Mouse (Mus musculus) intestine, embryonic 14.5 days (tissue): ENCODE data around the gene Lsp1. TPM values are rescaled to one million over a fixed set of nuclear protein-coding genes. Genes with fewer than 3 reads are reported as not detected.

Experiments
- ATAC-seq: fragments of 200-750 bp; cut with Nextera tagmentation; replicated peaks from 2 replicates; pipeline ENCODE4 v1.8.0; 2017; ENCODE audit warnings: low read depth, moderate number of reproducible peaks, moderate TSS enrichment, moderate library complexity; ENCODE audit not compliant: low FRiP score, low TSS enrichment
- DNase-seq: peaks from one replicate; pipeline ENCODE4 v3.0.0-alpha.2; 2018; ENCODE audit warnings: low spot score
- H3K27ac ChIP-seq: fragments of 300-500 bp; sonication (generic); 2 replicates; pipeline ENCODE4 v1.5.1; 2014; ENCODE audit warnings: low read depth, mild to moderate bottlenecking, control low read depth
- H3K27me3 ChIP-seq: fragments of 300-500 bp; sonication (generic); replicated peaks from 2 replicates; pipeline ENCODE4 v1.6.1; 2014; ENCODE audit warnings: low read length, control low read depth; ENCODE audit not compliant: control insufficient read depth, insufficient read depth
- H3K36me3 ChIP-seq: fragments of 300-500 bp; sonication (generic); 2 replicates; pipeline ENCODE4 v1.6.1; 2014; ENCODE audit warnings: low read length, control low read depth; ENCODE audit not compliant: control insufficient read depth, insufficient read depth
- H3K4me1 ChIP-seq: fragments of 300-500 bp; sonication (generic); replicated peaks from 2 replicates; pipeline ENCODE4 v1.6.1; 2014; ENCODE audit warnings: low read length, control low read depth, mixed read lengths; ENCODE audit not compliant: control insufficient read depth, insufficient read depth
- H3K4me2 ChIP-seq: fragments of 300-500 bp; sonication (generic); 2 replicates; pipeline ENCODE4 v1.6.1; 2014; ENCODE audit warnings: low read length
- H3K4me3 ChIP-seq: fragments of 300-500 bp; sonication (generic); 2 replicates; pipeline ENCODE4 v1.5.1; 2014; ENCODE audit warnings: low read depth, low read length, control low read depth, mixed read lengths
- H3K9ac ChIP-seq: fragments of 300-500 bp; sonication (generic); 2 replicates; pipeline ENCODE4 v1.6.1; 2014; ENCODE audit warnings: mild to moderate bottlenecking, low read length
- H3K9me3 ChIP-seq: fragments of 300-500 bp; sonication (generic); 2 replicates; pipeline ENCODE4 v1.6.1; 2016; ENCODE audit warnings: low read length, control low read depth; ENCODE audit not compliant: control insufficient read depth
- WGBS: fragments of 180-500 bp; shearing (Covaris S2); extraction: QIAGEN DNeasy Blood & Tissue Kit; methylation state at CpG from one replicate; pipeline ENCODE4 v1.1.7; 2014; 5-methylcytosine and 5-hydroxymethylcytosine counted together
- polyA plus RNA-seq: library from polyadenylated mRNA; unstranded; fragments of >200 nt; fragmentation: Nextera tagmentation; extraction: Ambion mirVana; gene quantifications from 2 replicates; pipeline ENCODE4 v1.2.1, GENCODE M21; 2014

Lsp1 gene
- polyA plus RNA-seq, 1 experiment from 2014 or later, result 145 TPM

GRCm38 (mm10) chr7:142479886-142480285, 19.3 kb downstream of the Lsp1 start:
- DNase-seq (no peak), ATAC-seq (no peak)
- no peak overlapping the region for H3K4me2 ChIP-seq
- H3K4me1 ChIP-seq, result peaks cover 67% of the 10 kb centered on the region
- no peaks in the 10 kb centered on the region for H3K9me3 ChIP-seq
- no peak overlapping the region for H3K4me3 ChIP-seq
- peak overlapping the region; percentile 99 for H3K27ac ChIP-seq
- H3K9ac ChIP-seq, result no peak overlapping the region
- H3K27me3 ChIP-seq, result no peaks in the 10 kb centered on the region
- 94% methylated on average over 3 of the region's 3 CpGs for WGBS
- peaks cover 26% of the 10 kb centered on the region for H3K36me3 ChIP-seq

- no peak for DNase-seq
- Histone ChIP-seq H3K9me3 (no peaks in the 10 kb centered on the region), H3K36me3 (peaks cover 34% of the 10 kb centered on the region), H3K4me1 (peaks cover 60% of the 10 kb centered on the region), H3K4me2 (peak overlapping the region; percentile 4; the same call in 1 of the 2 replicates), H3K27ac (peak overlapping the region; percentile 99), H3K9ac (peak overlapping the region; percentile 69), H3K27me3 (no peaks in the 10 kb centered on the region), H3K4me3 (no peak overlapping the region)
- 85% methylated on average over 3 of the region's 3 CpGs for WGBS
- ATAC-seq, result no peak
Observed at GRCm38 (mm10) chr7:142480661-142481060, 20.1 kb downstream of the Lsp1 start.

GRCm38 (mm10) chr7:142481186-142481567, 20.6 kb downstream of the Lsp1 start:
- H3K27ac ChIP-seq, result peak overlapping the region; percentile 99
- peak overlapping the region; percentile 57 for H3K4me2 ChIP-seq
- H3K27me3 ChIP-seq, result no peaks in the 10 kb centered on the region
- no peaks in the 10 kb centered on the region for H3K9me3 ChIP-seq
- H3K36me3 ChIP-seq, result peaks cover 39% of the 10 kb centered on the region
- peak overlapping the region; percentile 69 for H3K9ac ChIP-seq
- H3K4me3 ChIP-seq, result peak overlapping the region; percentile 16
- ATAC-seq (peak; percentile 6), DNase-seq (peak; percentile 94)
- WGBS, result 10% methylated on average over 5 of the region's 5 CpGs
- H3K4me1 ChIP-seq, result peaks cover 55% of the 10 kb centered on the region

- Histone ChIP-seq H3K27me3 (no peaks in the 10 kb centered on the region), H3K9me3 (no peaks in the 10 kb centered on the region), H3K4me3 (peak overlapping the region; percentile 16), H3K9ac (peak overlapping the region; percentile 69), H3K36me3 (peaks cover 41% of the 10 kb centered on the region), H3K4me1 (peaks cover 59% of the 10 kb centered on the region), H3K4me2 (peak overlapping the region; percentile 57), H3K27ac (peak overlapping the region; percentile 99)
- 1% methylated on average over 21 of the region's 22 CpGs for WGBS
- peak; percentile 92 for DNase-seq
- ATAC-seq, result peak; percentile 78
Observed at GRCm38 (mm10) chr7:142481568-142482255, 21.1 kb downstream of the Lsp1 start.

GRCm38 (mm10) chr7:142482256-142482609, 21.6 kb downstream of the Lsp1 start:
- peaks cover 38% of the 10 kb centered on the region for H3K36me3 ChIP-seq
- WGBS, result 15% methylated on average over 6 of the region's 6 CpGs
- no peaks in the 10 kb centered on the region for H3K9me3 ChIP-seq
- DNase-seq, result no peak
- peak overlapping the region; percentile 69 for H3K9ac ChIP-seq
- ATAC-seq, result peak; percentile 42
- peak overlapping the region; percentile 57 for H3K4me2 ChIP-seq
- H3K4me1 ChIP-seq, result peaks cover 64% of the 10 kb centered on the region
- H3K27me3 ChIP-seq, result no peaks in the 10 kb centered on the region
- H3K4me3 ChIP-seq, result 0 out of 2 replicates have a peak overlapping the region, but pooled peaks have one; percentile 16
- H3K27ac ChIP-seq, result peak overlapping the region; percentile 99

GRCm38 (mm10) chr7:142483136-142483535, 22.5 kb downstream of the Lsp1 start:
- Histone ChIP-seq H3K4me2 (no peak overlapping the region), H3K36me3 (peaks cover 36% of the 10 kb centered on the region), H3K4me1 (peaks cover 67% of the 10 kb centered on the region), H3K4me3 (no peak overlapping the region), H3K27me3 (no peaks in the 10 kb centered on the region), H3K9me3 (no peaks in the 10 kb centered on the region), H3K27ac (peak overlapping the region; percentile 99), H3K9ac (peak overlapping the region; percentile 69)
- 18% methylated on average over 11 of the region's 11 CpGs for WGBS
- ATAC-seq (peak; percentile 42), DNase-seq (no peak)

GRCm38 (mm10) chr7:142484780-142485179, 24.2 kb downstream of the Lsp1 start:
- WGBS, result 72% methylated on average over 12 of the region's 12 CpGs
- Histone ChIP-seq H3K27ac (peak overlapping the region; percentile 99), H3K4me2 (no peak overlapping the region), H3K27me3 (no peaks in the 10 kb centered on the region), H3K9ac (no peak overlapping the region), H3K4me3 (no peak overlapping the region), H3K36me3 (peaks cover 51% of the 10 kb centered on the region), H3K9me3 (no peaks in the 10 kb centered on the region), H3K4me1 (peaks cover 61% of the 10 kb centered on the region)
- DNase-seq (no peak), ATAC-seq (no peak)

- no peak overlapping the region for H3K9ac ChIP-seq
- peaks cover 48% of the 10 kb centered on the region for H3K4me1 ChIP-seq
- no peak overlapping the region for H3K4me3 ChIP-seq
- no peak for DNase-seq
- no peaks in the 10 kb centered on the region for H3K9me3 ChIP-seq
- H3K36me3 ChIP-seq, result peaks cover 69% of the 10 kb centered on the region
- no peaks in the 10 kb centered on the region for H3K27me3 ChIP-seq
- no peak for ATAC-seq
- peak overlapping the region; percentile 99 for H3K27ac ChIP-seq
- 65% methylated on average over 8 of the region's 8 CpGs for WGBS
- H3K4me2 ChIP-seq, result no peak overlapping the region
Observed at GRCm38 (mm10) chr7:142486751-142487162, 26.1 kb downstream of the Lsp1 start.
